Mouse (Mus musculus): ENCODE measurements at regions not wholly inside any gene's neighbourhood (a gene's known extent, or its start where the extent isn't known, plus 50 kb on each side); places are given as distances from the start of the nearest gene placed in this dataset.

GRCm38 (mm10) chr5:37895441-37896336 is 71.3 kb upstream of the Msx1 start:
- TF ChIP-seq CTCF (conservative IDR thresholded peaks at IDR 0.05; ENCODE audit: low read length) (peak; percentile 50), POU5F1 (IDR thresholded peaks at IDR 0.05; ENCODE audit: borderline replicate concordance, low read length) (no peak), NANOG (IDR thresholded peaks at IDR 0.05; ENCODE audit: borderline replicate concordance, low read length) (no peak)
